Mouse (Mus musculus): Measurements from ENCODE around the gene Ldha.

DNA sequence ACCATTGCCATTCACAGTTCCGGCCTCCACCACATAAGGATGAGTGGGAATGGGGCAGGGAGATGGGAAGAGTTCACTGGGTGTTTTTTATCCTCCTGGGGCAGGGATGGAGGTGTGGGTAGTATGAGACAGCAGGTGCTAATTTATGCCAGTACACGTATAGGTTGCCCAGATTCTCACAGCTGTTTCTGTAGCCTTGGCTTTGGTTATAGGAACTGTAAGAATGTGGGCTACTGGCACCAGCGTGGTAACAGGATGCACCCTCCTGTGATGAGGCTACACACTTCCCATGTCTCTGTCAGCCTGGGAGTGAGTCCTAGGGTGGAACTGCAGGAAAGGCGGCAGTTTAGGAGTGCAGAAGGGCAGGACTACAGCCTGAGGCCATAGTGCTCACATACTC is 35.6 kb downstream of the Ldha start:
- TF ChIP-seq CTCF (IDR thresholded peaks at IDR 0.05; ENCODE audit: extremely low read depth, insufficient read length, insufficient replicate concordance, low read depth, low read length) (no peak), POLR2A (IDR thresholded peaks at IDR 0.05; ENCODE audit: low read depth, low read length) (no peak)
